Mouse (Mus musculus): ENCODE measurements around the gene 2010300C02Rik. TPM values are rescaled to one million over a fixed set of nuclear protein-coding genes. Genes with fewer than 3 reads are reported as not detected.
"Not testable (repeated sequence)": the region's sequence is repeated elsewhere in the genome, so short reads cannot be mapped to it uniquely, and the experiment has no call there.

Gene 2010300C02Rik
- polyA plus RNA-seq, 1 experiment from 2014 or later = 0.81 TPM

- 84% methylated on average over 12 of the region's 12 CpGs for WGBS
- ATAC-seq (ENCODE audit: insufficient read depth, low FRiP score, low TSS enrichment) = no peak
- Histone ChIP-seq H3K36me3 (ENCODE audit: control insufficient read depth, insufficient read depth, low read length) (no peaks in the 10 kb centered on the region), H3K4me3 (ENCODE audit: low read depth, low read length) (no peak overlapping the region), H3K9me3 (ENCODE audit: control insufficient read depth, low read length) (no peaks in the 10 kb centered on the region), H3K4me1 (ENCODE audit: control insufficient read depth, insufficient read depth, low read length) (0 out of 2 replicates have a peak, but pooled peaks cover 2% of the 10 kb centered on the region), H3K27me3 (ENCODE audit: control insufficient read depth, insufficient read depth, low read length) (no peaks in the 10 kb centered on the region), H3K27ac (ENCODE audit: low read depth, low read length) (no peak overlapping the region), H3K9ac (ENCODE audit: low read length) (no peak overlapping the region), H3K4me2 (ENCODE audit: low read depth) (no peak overlapping the region)
- no peak for DNase-seq (ENCODE audit: low spot score)
Observed at GRCm38 (mm10) chr1:37615290-37616040, 104.4 kb downstream of the 2010300C02Rik start.

- 61% methylated on average over 7 of the region's 7 CpGs for WGBS
- H3K27ac ChIP-seq (ENCODE audit: low read depth, low read length) = no peak overlapping the region
- ATAC-seq (ENCODE audit: insufficient read depth, low FRiP score, low TSS enrichment) (no peak), DNase-seq (ENCODE audit: low spot score) (no peak)
- 0 out of 2 replicates have a peak, but pooled peaks cover 2% of the 10 kb centered on the region for H3K4me1 ChIP-seq (ENCODE audit: control insufficient read depth, insufficient read depth, low read length)
- H3K4me2 ChIP-seq (ENCODE audit: low read depth) = no peak overlapping the region
- H3K4me3 ChIP-seq (ENCODE audit: low read depth, low read length) = no peak overlapping the region
- no peaks in the 10 kb centered on the region for H3K9me3 ChIP-seq (ENCODE audit: control insufficient read depth, low read length)
- H3K27me3 ChIP-seq (ENCODE audit: control insufficient read depth, insufficient read depth, low read length) = no peaks in the 10 kb centered on the region
- no peaks in the 10 kb centered on the region for H3K36me3 ChIP-seq (ENCODE audit: control insufficient read depth, insufficient read depth, low read length)
- no peak overlapping the region for H3K9ac ChIP-seq (ENCODE audit: low read length)
Observed at GRCm38 (mm10) chr1:37614836-37615235, 105.0 kb downstream of the 2010300C02Rik start.

GRCm38 (mm10) chr1:37614130-37614529 lies 105.8 kb downstream of the 2010300C02Rik start:
- no peak for ATAC-seq (ENCODE audit: insufficient read depth, low FRiP score, low TSS enrichment)

GRCm38 (mm10) chr1:37611032-37611431 lies 108.9 kb downstream of the 2010300C02Rik start:
- no peak for ATAC-seq (ENCODE audit: insufficient read depth, low FRiP score, low TSS enrichment)

More at GRCm38 (mm10) chr1:37614130-37614529, 105.8 kb downstream of the 2010300C02Rik start:
- 77% methylated on average over 15 of the region's 15 CpGs for WGBS
- Histone ChIP-seq H3K36me3 (ENCODE audit: control insufficient read depth, insufficient read depth, low read length) (no peaks in the 10 kb centered on the region), H3K27me3 (ENCODE audit: control insufficient read depth, insufficient read depth, low read length) (no peaks in the 10 kb centered on the region), H3K4me1 (ENCODE audit: control insufficient read depth, insufficient read depth, low read length) (0 out of 2 replicates have a peak, but pooled peaks cover 2% of the 10 kb centered on the region), H3K9ac (ENCODE audit: low read length) (no peak overlapping the region), H3K4me2 (ENCODE audit: low read depth) (no peak overlapping the region), H3K27ac (ENCODE audit: low read depth, low read length) (no peak overlapping the region), H3K9me3 (ENCODE audit: control insufficient read depth, low read length) (no peaks in the 10 kb centered on the region), H3K4me3 (ENCODE audit: low read depth, low read length) (no peak overlapping the region)
- DNase-seq (ENCODE audit: low spot score) = no peak

GRCm38 (mm10) chr1:37610242-37610641 lies 109.6 kb downstream of the 2010300C02Rik start:
- H3K27ac ChIP-seq (ENCODE audit: low read depth, low read length) = no peak overlapping the region
- no peak overlapping the region for H3K4me3 ChIP-seq (ENCODE audit: low read depth, low read length)
- 88% methylated on average over 4 of the region's 4 CpGs for WGBS
- DNase-seq (ENCODE audit: low spot score) (no peak), ATAC-seq (ENCODE audit: insufficient read depth, low FRiP score, low TSS enrichment) (no peak)
- H3K27me3 ChIP-seq (ENCODE audit: control insufficient read depth, insufficient read depth, low read length) = no peaks in the 10 kb centered on the region
- no peak overlapping the region for H3K4me2 ChIP-seq (ENCODE audit: low read depth)
- H3K36me3 ChIP-seq (ENCODE audit: control insufficient read depth, insufficient read depth, low read length) = no peaks in the 10 kb centered on the region
- no peaks in the 10 kb centered on the region for H3K9me3 ChIP-seq (ENCODE audit: control insufficient read depth, low read length)
- H3K4me1 ChIP-seq (ENCODE audit: control insufficient read depth, insufficient read depth, low read length) = no peaks in the 10 kb centered on the region
- H3K9ac ChIP-seq (ENCODE audit: low read length) = no peak overlapping the region

More at GRCm38 (mm10) chr1:37611032-37611431, 108.9 kb downstream of the 2010300C02Rik start:
- Histone ChIP-seq H3K27me3 (ENCODE audit: control insufficient read depth, insufficient read depth, low read length) (no peaks in the 10 kb centered on the region), H3K36me3 (ENCODE audit: control insufficient read depth, insufficient read depth, low read length) (no peaks in the 10 kb centered on the region), H3K9ac (ENCODE audit: low read length) (no peak overlapping the region), H3K9me3 (ENCODE audit: control insufficient read depth, low read length) (no peaks in the 10 kb centered on the region), H3K4me2 (ENCODE audit: low read depth) (no peak overlapping the region), H3K4me3 (ENCODE audit: low read depth, low read length) (no peak overlapping the region), H3K27ac (ENCODE audit: low read depth, low read length) (no peak overlapping the region), H3K4me1 (ENCODE audit: control insufficient read depth, insufficient read depth, low read length) (0 out of 2 replicates have a peak, but pooled peaks cover under 1% of the 10 kb centered on the region)
- no peak for DNase-seq (ENCODE audit: low spot score)
- WGBS = 81% methylated on average over 6 of the region's 6 CpGs

GRCm38 (mm10) chr1:37605694-37606093 lies 114.2 kb downstream of the 2010300C02Rik start:
- not testable (repeated sequence) for H3K4me2 ChIP-seq (ENCODE audit: low read depth); H3K9me3 ChIP-seq (ENCODE audit: control insufficient read depth, low read length); H3K4me3 ChIP-seq (ENCODE audit: low read depth, low read length); H3K27me3 ChIP-seq (ENCODE audit: control insufficient read depth, insufficient read depth, low read length); H3K27ac ChIP-seq (ENCODE audit: low read depth, low read length); ATAC-seq (ENCODE audit: insufficient read depth, low FRiP score, low TSS enrichment); H3K4me1 ChIP-seq (ENCODE audit: control insufficient read depth, insufficient read depth, low read length); H3K36me3 ChIP-seq (ENCODE audit: control insufficient read depth, insufficient read depth, low read length); DNase-seq (ENCODE audit: low spot score); H3K9ac ChIP-seq (ENCODE audit: low read length)
- 86% methylated on average over 3 of the region's 5 CpGs for WGBS

GRCm38 (mm10) chr1:37603206-37603605 lies 116.7 kb downstream of the 2010300C02Rik start:
- 95% methylated on average over 10 of the region's 10 CpGs for WGBS
- Histone ChIP-seq H3K9ac (ENCODE audit: low read length) (no peak overlapping the region), H3K9me3 (ENCODE audit: control insufficient read depth, low read length) (no peaks in the 10 kb centered on the region), H3K4me2 (ENCODE audit: low read depth) (no peak overlapping the region), H3K4me1 (ENCODE audit: control insufficient read depth, insufficient read depth, low read length) (no peaks in the 10 kb centered on the region), H3K27me3 (ENCODE audit: control insufficient read depth, insufficient read depth, low read length) (no peaks in the 10 kb centered on the region), H3K36me3 (ENCODE audit: control insufficient read depth, insufficient read depth, low read length) (no peaks in the 10 kb centered on the region), H3K4me3 (ENCODE audit: low read depth, low read length) (no peak overlapping the region), H3K27ac (ENCODE audit: low read depth, low read length) (no peak overlapping the region)
- DNase-seq (ENCODE audit: low spot score) (no peak), ATAC-seq (ENCODE audit: insufficient read depth, low FRiP score, low TSS enrichment) (no peak)

GRCm38 (mm10) chr1:37602268-37602667 lies 117.6 kb downstream of the 2010300C02Rik start:
- ATAC-seq (ENCODE audit: insufficient read depth, low FRiP score, low TSS enrichment) (no peak), DNase-seq (ENCODE audit: low spot score) (no peak)
- Histone ChIP-seq H3K36me3 (ENCODE audit: control insufficient read depth, insufficient read depth, low read length) (no peaks in the 10 kb centered on the region), H3K4me2 (ENCODE audit: low read depth) (no peak overlapping the region), H3K27ac (ENCODE audit: low read depth, low read length) (no peak overlapping the region), H3K9ac (ENCODE audit: low read length) (no peak overlapping the region), H3K27me3 (ENCODE audit: control insufficient read depth, insufficient read depth, low read length) (no peaks in the 10 kb centered on the region), H3K9me3 (ENCODE audit: control insufficient read depth, low read length) (no peaks in the 10 kb centered on the region), H3K4me1 (ENCODE audit: control insufficient read depth, insufficient read depth, low read length) (no peaks in the 10 kb centered on the region), H3K4me3 (ENCODE audit: low read depth, low read length) (no peak overlapping the region)
- WGBS = 84% methylated on average over 4 of the region's 4 CpGs

- Histone ChIP-seq H3K4me2 (ENCODE audit: low read depth) (no peak overlapping the region), H3K9ac (ENCODE audit: low read length) (no peak overlapping the region), H3K4me1 (ENCODE audit: control insufficient read depth, insufficient read depth, low read length) (no peaks in the 10 kb centered on the region), H3K4me3 (ENCODE audit: low read depth, low read length) (no peak overlapping the region), H3K27ac (ENCODE audit: low read depth, low read length) (no peak overlapping the region), H3K36me3 (ENCODE audit: control insufficient read depth, insufficient read depth, low read length) (no peaks in the 10 kb centered on the region), H3K9me3 (ENCODE audit: control insufficient read depth, low read length) (no peaks in the 10 kb centered on the region), H3K27me3 (ENCODE audit: control insufficient read depth, insufficient read depth, low read length) (no peaks in the 10 kb centered on the region)
- WGBS = 90% methylated on average over 8 of the region's 8 CpGs
- DNase-seq (ENCODE audit: low spot score) (no peak), ATAC-seq (ENCODE audit: insufficient read depth, low FRiP score, low TSS enrichment) (no peak)
Observed at GRCm38 (mm10) chr1:37601461-37601860, 118.4 kb downstream of the 2010300C02Rik start.
